Mouse (Mus musculus) frontal cortex, postnatal 14 days (tissue): ENCODE data around the gene Slc27a3.

Source experiments
- DNase-seq, 2 experiments: peaks; one replicate each; pipeline ENCODE4 v3.0.0; 2022; ENCODE audit warnings: low spot score in 2 of 2

The Slc27a3 gene

GRCm38 (mm10) chr3:90340177-90340576 is 49.6 kb downstream of the Slc27a3 start:
- DNase-seq = no peak

GRCm38 (mm10) chr3:90338190-90338589 is 51.5 kb downstream of the Slc27a3 start:
- DNase-seq = no peak

- DNase-seq = no peak
Observed at GRCm38 (mm10) chr3:90335517-90335916, 54.2 kb downstream of the Slc27a3 start.
